Mouse (Mus musculus): Measurements from ENCODE around the gene 4933402E13Rik.

Gene 4933402E13Rik

GRCm38 (mm10) chrX:62283199-62283598 is at the start of gene 4933402E13Rik:
Gene 4933402E13Rik, plus strand, starts transcription at chrX:62283499.
- DNase-seq (ENCODE audit: low spot score) = no peak
